Mouse (Mus musculus) liver, adult (tissue): ENCODE measurements around the gene Cep112.
A peak's percentile ranks its signal among the peaks of the same experiment; 100 is the strongest.

ENCODE experiments used
- GATA4 ChIP-seq: IDR thresholded peaks from 2 replicates; pipeline ENCODE4 v1.6.1; 2014; ENCODE audit warnings: mild to moderate bottlenecking, low read length; ENCODE audit not compliant: insufficient replicate concordance

The Cep112 gene

GRCm38 (mm10) chr11:108777158-108777557 lies 352.2 kb downstream of the Cep112 start:
- no peak for TF ChIP-seq GATA4

- no peak for TF ChIP-seq GATA4
Measured at GRCm38 (mm10) chr11:108780271-108781250, 355.6 kb downstream of the Cep112 start.

GRCm38 (mm10) chr11:108798398-108798797 lies 373.4 kb downstream of the Cep112 start:
- TF ChIP-seq GATA4 = no peak

GRCm38 (mm10) chr11:108799695-108800094 lies 374.7 kb downstream of the Cep112 start:
- TF ChIP-seq GATA4 = no peak

GRCm38 (mm10) chr11:108804030-108804429 lies 379.0 kb downstream of the Cep112 start:
- no peak for TF ChIP-seq GATA4

GRCm38 (mm10) chr11:108805947-108806346 lies 381.0 kb downstream of the Cep112 start:
- TF ChIP-seq GATA4 = no peak

GRCm38 (mm10) chr11:108809626-108810025 lies 384.6 kb downstream of the Cep112 start:
- no peak for TF ChIP-seq GATA4

GRCm38 (mm10) chr11:108821771-108822170 lies 396.8 kb downstream of the Cep112 start:
- no peak for TF ChIP-seq GATA4

- no peak for TF ChIP-seq GATA4
Measured at GRCm38 (mm10) chr11:108822257-108822656, 397.3 kb downstream of the Cep112 start.

- no peak for TF ChIP-seq GATA4
Measured at GRCm38 (mm10) chr11:108827321-108827720, 402.3 kb downstream of the Cep112 start.

GRCm38 (mm10) chr11:108828374-108829025 lies 403.5 kb downstream of the Cep112 start:
- TF ChIP-seq GATA4 = peak; percentile 80; the same call in 1 of the 2 replicates

- TF ChIP-seq GATA4 = no peak
Measured at GRCm38 (mm10) chr11:108836706-108837105, 411.7 kb downstream of the Cep112 start.

- no peak for TF ChIP-seq GATA4
Measured at GRCm38 (mm10) chr11:108840195-108840594, 415.2 kb downstream of the Cep112 start.

GRCm38 (mm10) chr11:108842765-108843164 lies 417.8 kb downstream of the Cep112 start:
- TF ChIP-seq GATA4 = no peak

- TF ChIP-seq GATA4 = no peak
Measured at GRCm38 (mm10) chr11:108845971-108846370, 421.0 kb downstream of the Cep112 start.

GRCm38 (mm10) chr11:108846479-108846878 lies 421.5 kb downstream of the Cep112 start:
- no peak for TF ChIP-seq GATA4
